Mouse (Mus musculus) embryonic facial prominence, embryonic 14.5 days (tissue): ENCODE results near the gene Ror1. TPM values are rescaled to one million over a fixed set of nuclear protein-coding genes. Genes with fewer than 3 reads are reported as not detected.
A peak's percentile ranks its signal among the peaks of the same experiment; 100 is the strongest.

Experiments used
- ATAC-seq: fragments of 200-750 bp; cut with Nextera tagmentation; 2 replicates; pipeline ENCODE4 v1.8.0; 2017; ENCODE audit warnings: low read depth, moderate number of reproducible peaks, moderate TSS enrichment
- DNase-seq: peaks from one replicate; pipeline ENCODE4 v3.0.0-alpha.2; 2015; ENCODE audit warnings: low spot score
- H3K27ac ChIP-seq: fragments of 300-500 bp; sonication (generic); replicated peaks from 2 replicates; pipeline ENCODE4 v1.5.1; 2014; ENCODE audit warnings: low read depth, mild to moderate bottlenecking, low read length, moderate library complexity
- H3K27me3 ChIP-seq: fragments of 300-500 bp; sonication (generic); replicated peaks from 2 replicates; pipeline ENCODE4 v1.6.1; 2014; ENCODE audit warnings: low read length; ENCODE audit not compliant: control insufficient read depth, insufficient read depth
- H3K36me3 ChIP-seq: fragments of 300-500 bp; sonication (generic); 2 replicates; pipeline ENCODE4 v1.6.1; 2014; ENCODE audit warnings: low read length, mixed read lengths; ENCODE audit not compliant: control insufficient read depth, insufficient read depth
- H3K4me1 ChIP-seq: fragments of 300-500 bp; sonication (generic); 2 replicates; pipeline ENCODE4 v1.6.1; 2014; ENCODE audit warnings: antibody characterized with exemption, low read length; ENCODE audit not compliant: control insufficient read depth, insufficient read depth
- H3K4me2 ChIP-seq: fragments of 300-500 bp; sonication (generic); 2 replicates; pipeline ENCODE4 v1.6.1; 2014; ENCODE audit warnings: low read depth, mild to moderate bottlenecking, low read length, moderate library complexity, mixed read lengths
- H3K4me3 ChIP-seq: fragments of 300-500 bp; sonication (generic); 2 replicates; pipeline ENCODE4 v1.5.1; 2014; ENCODE audit warnings: low read depth, mild to moderate bottlenecking, low read length
- H3K9ac ChIP-seq: fragments of 300-500 bp; sonication (generic); 2 replicates; pipeline ENCODE4 v1.6.1; 2014; ENCODE audit warnings: low read depth, mild to moderate bottlenecking, low read length, moderate library complexity, mixed read lengths
- H3K9me3 ChIP-seq: fragments of 300-500 bp; sonication (generic); 2 replicates; pipeline ENCODE4 v1.6.1; 2016; ENCODE audit warnings: low read length; ENCODE audit not compliant: control insufficient read depth
- WGBS: fragments of 180-500 bp; shearing (Covaris S2); extraction: QIAGEN DNeasy Blood & Tissue Kit; methylation state at CpG from one replicate; pipeline ENCODE4 v1.1.7; 2014; 5-methylcytosine and 5-hydroxymethylcytosine counted together
- polyA plus RNA-seq: library from polyadenylated mRNA; unstranded; fragments of >200 nt; fragmentation: Nextera tagmentation; extraction: Ambion mirVana; gene quantifications from 2 replicates; pipeline ENCODE4 v1.2.1, GENCODE M21; 2014

The Ror1 gene
- polyA plus RNA-seq, 1 experiment from 2014 or later: 10.2 TPM

- DNase-seq: no peak
- WGBS: 82% methylated on average over 3 of the region's 3 CpGs
- no peak overlapping the region for H3K4me2 ChIP-seq
- ATAC-seq: no peak
- H3K36me3 ChIP-seq: no peaks in the 10 kb centered on the region
- H3K9ac ChIP-seq: no peak overlapping the region
- H3K4me3 ChIP-seq: no peak overlapping the region
- no peaks in the 10 kb centered on the region for H3K9me3 ChIP-seq
- no peak overlapping the region for H3K27ac ChIP-seq
- H3K27me3 ChIP-seq: no peaks in the 10 kb centered on the region
- no peaks in the 10 kb centered on the region for H3K4me1 ChIP-seq
These were observed 82.7 kb downstream of the Ror1 start for GRCm38 (mm10) chr4:100178316-100178715.

GRCm38 (mm10) chr4:100181676-100182075 is 86.1 kb downstream of the Ror1 start:
- H3K9me3 ChIP-seq: no peaks in the 10 kb centered on the region
- no peaks in the 10 kb centered on the region for H3K36me3 ChIP-seq
- no peak overlapping the region for H3K4me2 ChIP-seq
- H3K4me1 ChIP-seq: no peaks in the 10 kb centered on the region
- H3K9ac ChIP-seq: no peak overlapping the region
- WGBS: 50% methylated on average over 5 of the region's 5 CpGs
- H3K27ac ChIP-seq: no peak overlapping the region
- DNase-seq (peak; percentile 72), ATAC-seq (no peak)
- no peak overlapping the region for H3K4me3 ChIP-seq
- no peaks in the 10 kb centered on the region for H3K27me3 ChIP-seq

- Histone ChIP-seq H3K36me3 (no peaks in the 10 kb centered on the region), H3K4me1 (0 out of 2 replicates have a peak, but pooled peaks cover 2% of the 10 kb centered on the region), H3K27ac (no peak overlapping the region; the same call in 1 of the 2 replicates), H3K27me3 (no peaks in the 10 kb centered on the region), H3K4me2 (no peak overlapping the region), H3K9me3 (no peaks in the 10 kb centered on the region), H3K4me3 (no peak overlapping the region), H3K9ac (no peak overlapping the region)
- ATAC-seq: no peak
- no peak for DNase-seq
- 79% methylated on average over 8 of the region's 8 CpGs for WGBS
These were observed 91.2 kb downstream of the Ror1 start for GRCm38 (mm10) chr4:100186781-100187180.

GRCm38 (mm10) chr4:100187563-100188200 is 92.1 kb downstream of the Ror1 start:
- ATAC-seq (no peak), DNase-seq (no peak)
- Histone ChIP-seq H3K9me3 (no peaks in the 10 kb centered on the region), H3K4me1 (peaks cover 2% of the 10 kb centered on the region; the same call in 1 of the 2 replicates), H3K4me3 (no peak overlapping the region), H3K4me2 (no peak overlapping the region), H3K27me3 (no peaks in the 10 kb centered on the region), H3K9ac (no peak overlapping the region), H3K27ac (peak overlapping the region; percentile 10; the same call in 1 of the 2 replicates), H3K36me3 (no peaks in the 10 kb centered on the region)
- 37% methylated on average over 6 of the region's 6 CpGs for WGBS

GRCm38 (mm10) chr4:100188201-100188699 is 92.7 kb downstream of the Ror1 start:
- Histone ChIP-seq H3K9me3 (no peaks in the 10 kb centered on the region), H3K27me3 (no peaks in the 10 kb centered on the region), H3K9ac (no peak overlapping the region), H3K4me1 (peaks cover 2% of the 10 kb centered on the region; the same call in 1 of the 2 replicates), H3K4me2 (no peak overlapping the region), H3K4me3 (no peak overlapping the region), H3K27ac (peak overlapping the region; percentile 10; the same call in 1 of the 2 replicates), H3K36me3 (no peaks in the 10 kb centered on the region)
- peak; percentile 86 for ATAC-seq
- WGBS: 30% methylated on average over 4 of the region's 4 CpGs
- peak; percentile 87 for DNase-seq

GRCm38 (mm10) chr4:100191483-100191882 is 95.9 kb downstream of the Ror1 start:
- H3K4me3 ChIP-seq: no peak overlapping the region
- 81% methylated on average over 6 of the region's 6 CpGs for WGBS
- no peak overlapping the region for H3K9ac ChIP-seq
- DNase-seq: no peak
- H3K9me3 ChIP-seq: no peaks in the 10 kb centered on the region
- H3K27ac ChIP-seq: no peak overlapping the region
- H3K36me3 ChIP-seq: no peaks in the 10 kb centered on the region
- H3K27me3 ChIP-seq: no peaks in the 10 kb centered on the region
- no peak for ATAC-seq
- H3K4me2 ChIP-seq: no peak overlapping the region
- H3K4me1 ChIP-seq: peaks cover 8% of the 10 kb centered on the region; the same call in 1 of the 2 replicates

- Histone ChIP-seq H3K27ac (no peak overlapping the region), H3K4me3 (no peak overlapping the region), H3K36me3 (no peaks in the 10 kb centered on the region), H3K4me1 (peaks cover 9% of the 10 kb centered on the region; the same call in 1 of the 2 replicates), H3K4me2 (no peak overlapping the region), H3K9ac (no peak overlapping the region), H3K27me3 (no peaks in the 10 kb centered on the region), H3K9me3 (no peaks in the 10 kb centered on the region)
- WGBS: 64% methylated on average over 3 of the region's 3 CpGs
- DNase-seq (no peak), ATAC-seq (no peak)
These were observed 98.5 kb downstream of the Ror1 start for GRCm38 (mm10) chr4:100194136-100194535.

- 85% methylated on average over 5 of the region's 5 CpGs for WGBS
- no peak overlapping the region for H3K9ac ChIP-seq
- H3K36me3 ChIP-seq: no peaks in the 10 kb centered on the region
- H3K27ac ChIP-seq: no peak overlapping the region
- no peak overlapping the region for H3K4me2 ChIP-seq
- no peak overlapping the region for H3K4me3 ChIP-seq
- ATAC-seq: no peak
- no peaks in the 10 kb centered on the region for H3K27me3 ChIP-seq
- DNase-seq: no peak
- no peaks in the 10 kb centered on the region for H3K9me3 ChIP-seq
- peaks cover 9% of the 10 kb centered on the region for H3K4me1 ChIP-seq
These were observed 100.7 kb downstream of the Ror1 start for GRCm38 (mm10) chr4:100196255-100196793.

GRCm38 (mm10) chr4:100198275-100198674 is 102.7 kb downstream of the Ror1 start:
- 59% methylated on average over 2 of the region's 2 CpGs for WGBS
- Histone ChIP-seq H3K9ac (no peak overlapping the region), H3K4me3 (no peak overlapping the region), H3K4me1 (peaks cover 19% of the 10 kb centered on the region), H3K9me3 (no peaks in the 10 kb centered on the region), H3K4me2 (no peak overlapping the region), H3K36me3 (no peaks in the 10 kb centered on the region), H3K27ac (no peak overlapping the region), H3K27me3 (no peaks in the 10 kb centered on the region)
- ATAC-seq: no peak
- no peak for DNase-seq
